Mouse (Mus musculus) retina, embryonic 14.5 days (tissue): Measurements from ENCODE around the gene Clasp2.

Experiments
- DNase-seq: peaks from one replicate; pipeline ENCODE4 v3.0.0-alpha.2; 2015; ENCODE audit warnings: low spot score

The Clasp2 gene

DNA sequence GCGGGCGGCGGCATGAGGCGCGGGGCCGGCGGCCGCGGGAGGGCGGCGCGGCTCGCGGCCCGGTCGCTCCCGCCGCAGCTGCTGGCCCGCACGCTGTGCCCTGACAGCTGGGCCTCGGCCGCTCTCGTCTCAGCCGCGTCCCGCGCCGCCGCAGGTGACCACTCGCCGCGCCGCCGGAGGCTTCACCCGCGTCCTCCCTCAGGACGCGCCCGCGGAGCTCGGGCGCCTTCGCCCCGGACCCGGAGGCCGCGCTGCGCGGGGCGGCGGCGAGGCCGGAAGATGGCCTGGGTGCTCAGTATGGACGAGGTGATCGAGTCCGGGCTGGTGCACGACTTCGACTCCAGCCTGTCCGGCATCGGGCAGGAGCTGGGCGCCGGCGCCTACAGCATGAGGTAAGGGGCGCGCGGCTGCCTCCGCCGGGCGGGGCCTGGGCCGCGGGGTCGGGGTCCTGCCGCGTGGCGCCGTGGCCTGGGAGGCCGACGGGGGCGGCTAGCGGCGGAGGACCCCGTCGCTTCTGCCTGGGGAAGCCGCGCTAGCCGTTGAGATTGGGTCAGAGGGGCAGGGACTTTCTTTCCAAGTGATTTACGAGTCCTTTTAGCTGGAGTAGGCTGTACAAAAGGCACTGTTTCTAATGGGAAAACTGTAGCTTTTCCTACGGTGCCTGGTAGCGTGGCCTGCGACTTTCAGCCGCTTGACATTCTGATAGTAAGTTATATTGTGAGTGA lies 190.3 kb downstream of the Clasp2 start:
- DNase-seq: peak; percentile 43

DNA sequence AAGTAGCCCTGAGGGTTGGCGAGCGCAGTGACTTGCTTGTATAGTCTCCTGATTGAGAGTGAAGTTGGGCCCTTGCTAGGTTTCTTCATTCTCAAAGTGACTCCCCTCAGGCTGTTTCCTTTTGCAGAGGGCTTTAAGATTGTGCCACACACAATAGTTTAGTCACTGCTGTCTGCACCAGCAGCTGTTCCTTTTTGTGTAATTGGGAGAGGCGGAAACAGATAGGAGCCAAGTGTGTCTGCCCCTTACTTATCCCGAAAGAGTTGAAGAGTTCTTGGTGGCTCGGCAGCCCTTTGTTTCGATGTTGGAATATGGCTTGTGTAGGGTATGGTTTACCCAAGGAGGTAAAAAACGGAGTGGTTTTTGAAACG lies 190.8 kb downstream of the Clasp2 start:
- DNase-seq: peak; percentile 34

GRCm38 (mm10) chr9:113932501-113932900 lies 191.2 kb downstream of the Clasp2 start:
- DNase-seq: peak; percentile 4

DNA sequence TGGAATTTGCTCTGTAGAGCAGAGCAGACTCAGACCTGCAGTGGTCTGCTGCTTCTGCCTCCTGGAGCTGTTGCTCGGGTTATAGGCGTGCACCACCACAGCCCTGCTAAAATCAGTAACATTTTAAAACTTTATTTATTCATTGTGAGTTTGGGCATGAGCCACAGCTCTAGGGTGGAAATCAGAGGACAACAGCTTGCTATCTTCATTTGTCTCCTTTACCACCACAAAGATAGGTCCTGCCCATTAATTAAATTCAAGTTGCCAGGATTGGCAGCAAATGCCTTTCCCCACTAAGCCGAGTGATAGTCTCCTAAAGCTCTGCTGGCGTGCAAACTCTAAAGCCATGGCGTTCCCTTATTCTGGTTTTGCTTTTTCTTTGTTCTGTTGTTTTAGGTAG lies 194.4 kb downstream of the Clasp2 start:
- no peak for DNase-seq

GRCm38 (mm10) chr9:113939063-113939850 lies 198.0 kb downstream of the Clasp2 start:
- no peak for DNase-seq

GRCm38 (mm10) chr9:113941103-113941805 lies 200.0 kb downstream of the Clasp2 start:
- DNase-seq: no peak

DNA sequence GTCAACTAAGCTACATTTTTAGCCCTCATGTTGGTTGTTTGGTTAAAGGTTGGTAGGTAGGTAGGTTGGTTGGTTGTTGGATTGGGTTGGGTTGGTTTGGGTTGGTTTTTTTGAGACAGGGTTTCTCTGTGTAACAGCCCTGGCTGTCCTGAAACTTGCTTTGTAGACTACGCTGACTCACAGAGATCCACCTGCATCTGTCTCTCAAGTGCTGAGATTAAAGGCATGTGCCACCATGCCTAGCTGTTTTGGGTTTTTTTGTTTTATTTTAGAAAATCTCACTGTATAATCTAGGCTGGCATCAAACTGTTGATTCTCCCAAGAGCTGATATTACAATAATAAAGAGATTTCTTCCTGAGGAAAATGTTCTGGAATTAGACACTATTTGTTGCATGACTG lies 202.1 kb downstream of the Clasp2 start:
- no peak for DNase-seq

DNA sequence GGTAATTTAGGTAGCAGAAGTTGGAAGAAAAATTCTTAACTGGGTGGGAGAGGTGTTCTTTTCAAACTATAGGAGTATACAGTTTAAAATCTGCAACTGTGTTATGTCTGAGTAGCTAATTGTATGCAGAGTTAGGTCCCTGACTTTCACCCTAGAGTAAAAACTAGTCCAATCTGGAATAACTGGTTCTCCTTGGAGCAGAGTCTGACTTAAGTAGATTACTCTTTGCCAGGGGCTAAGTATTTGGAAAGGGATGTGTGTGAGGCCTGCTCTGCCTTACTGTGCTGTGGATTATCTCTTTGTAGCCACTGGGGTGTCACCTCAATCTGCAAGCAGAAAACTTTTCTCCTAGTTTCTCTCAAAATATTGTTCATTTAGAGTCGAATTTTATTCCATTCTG lies 205.9 kb downstream of the Clasp2 start:
- DNase-seq: no peak

DNA sequence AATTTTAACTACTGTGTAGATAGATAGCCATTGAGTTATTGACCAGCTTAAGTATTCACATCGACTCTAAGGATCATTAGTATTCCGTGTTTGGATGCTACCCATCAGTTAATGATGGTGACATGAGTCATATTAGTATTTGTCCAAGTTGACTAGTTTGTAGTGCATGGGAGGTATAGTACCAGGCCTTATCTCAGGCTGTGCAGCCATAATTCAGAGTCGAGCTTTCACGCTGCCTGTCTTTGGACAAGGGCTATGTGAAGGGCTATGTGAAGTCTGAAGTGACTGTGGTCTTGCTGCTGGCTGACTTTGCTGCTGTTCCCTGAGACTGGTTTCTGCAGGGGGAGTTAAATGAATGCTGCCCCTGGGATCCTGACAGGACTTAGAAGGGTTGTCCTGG lies 216.5 kb downstream of the Clasp2 start:
- no peak for DNase-seq

- no peak for DNase-seq
Measured at GRCm38 (mm10) chr9:113963718-113964117, 222.4 kb downstream of the Clasp2 start.

- no peak for DNase-seq
Measured at GRCm38 (mm10) chr9:113964415-113964814, 223.1 kb downstream of the Clasp2 start.

DNA sequence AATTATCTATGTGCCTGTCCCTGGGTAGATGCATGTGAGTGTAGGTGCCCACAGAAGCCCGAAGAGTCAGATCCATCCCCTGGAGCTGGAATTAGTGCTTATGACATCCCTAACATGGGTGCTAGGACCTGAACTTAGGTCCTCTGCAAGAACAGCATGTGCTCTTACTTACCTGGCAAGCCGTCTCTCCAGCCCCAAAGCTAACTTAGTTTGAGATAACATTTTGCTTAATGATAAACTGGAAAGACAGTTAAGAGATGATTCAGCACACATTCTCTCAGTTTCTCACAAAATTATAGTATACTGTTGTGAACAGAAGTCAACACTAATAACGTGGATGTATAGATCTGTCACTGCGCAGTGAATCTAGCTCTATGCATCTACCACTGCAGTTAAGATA lies 225.6 kb downstream of the Clasp2 start:
- DNase-seq: no peak

DNA sequence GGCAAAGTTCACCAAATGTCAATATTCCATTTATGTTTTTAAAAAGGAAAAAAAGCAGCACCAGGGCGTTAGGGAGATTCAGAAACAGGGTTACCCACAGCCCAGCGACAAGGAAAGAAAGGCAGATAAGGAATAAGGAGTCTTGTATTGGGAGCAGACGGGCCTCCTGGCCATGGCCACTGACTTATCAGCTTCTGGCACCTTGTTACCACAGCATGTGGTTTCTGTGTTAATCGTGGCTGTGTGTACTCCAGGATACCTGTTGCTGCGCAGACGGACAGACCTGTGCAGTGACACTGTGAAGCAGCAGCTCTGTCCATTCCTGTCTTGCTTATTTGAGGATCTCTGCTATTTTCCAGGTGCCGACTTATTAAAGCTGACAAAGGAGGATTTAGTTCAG lies 227.7 kb downstream of the Clasp2 start:
- no peak for DNase-seq
